Mouse (Mus musculus) forebrain, embryonic 14.5 days (tissue): ENCODE data around the gene Gm11444. TPM values are rescaled to one million over a fixed set of nuclear protein-coding genes. Genes with fewer than 3 reads are reported as not detected.
A peak's percentile ranks its signal among the peaks of the same experiment; 100 is the strongest.

Experiments
- ATAC-seq: fragments of 200-750 bp; cut with Nextera tagmentation; 2 replicates; pipeline ENCODE4 v1.8.0; 2017; ENCODE audit warnings: mild to moderate bottlenecking, moderate library complexity
- DNase-seq: peaks from one replicate; pipeline ENCODE4 v3.0.0-alpha.2; 2015; ENCODE audit warnings: low spot score
- H3K27ac ChIP-seq: fragments of 300-500 bp; sonication (generic); 2 replicates; pipeline ENCODE4 v1.5.1; 2014; ENCODE audit warnings: low read depth, mild to moderate bottlenecking, control low read depth, low read length, moderate library complexity
- H3K27me3 ChIP-seq: fragments of 300-500 bp; sonication (generic); replicated peaks from 2 replicates; pipeline ENCODE4 v1.6.1; 2014; ENCODE audit warnings: low read length, control low read depth, mixed read lengths; ENCODE audit not compliant: control insufficient read depth, insufficient read depth
- H3K36me3 ChIP-seq: fragments of 300-500 bp; sonication (generic); 2 replicates; pipeline ENCODE4 v1.6.1; 2014; ENCODE audit warnings: low read length, control low read depth; ENCODE audit not compliant: control insufficient read depth, insufficient read depth
- H3K4me1 ChIP-seq: fragments of 300-500 bp; sonication (generic); 2 replicates; pipeline ENCODE4 v1.6.1; 2014; ENCODE audit warnings: antibody characterized with exemption, low read length, control low read depth; ENCODE audit not compliant: control insufficient read depth, insufficient read depth
- H3K4me2 ChIP-seq: fragments of 300-500 bp; sonication (generic); 2 replicates; pipeline ENCODE4 v1.6.1; 2014; ENCODE audit warnings: mild to moderate bottlenecking, control low read depth, low read length
- H3K4me3 ChIP-seq: fragments of 300-500 bp; sonication (generic); 2 replicates; pipeline ENCODE4 v1.5.1; 2014; ENCODE audit warnings: low read depth, low read length, control low read depth
- H3K9ac ChIP-seq: fragments of 300-500 bp; sonication (generic); 2 replicates; pipeline ENCODE4 v1.6.1; 2014; ENCODE audit warnings: mild to moderate bottlenecking, low read length, control low read depth, moderate library complexity
- H3K9me3 ChIP-seq: fragments of 300-500 bp; sonication (generic); replicated peaks from 2 replicates; pipeline ENCODE4 v1.6.1; 2016; ENCODE audit warnings: low read length, control low read depth, mixed read lengths; ENCODE audit not compliant: control insufficient read depth
- WGBS: fragments of 180-500 bp; shearing (Covaris S2); extraction: QIAGEN DNeasy Blood & Tissue Kit; methylation state at CpG from one replicate; pipeline ENCODE4 v1.1.7; 2014; 5-methylcytosine and 5-hydroxymethylcytosine counted together
- polyA plus RNA-seq: library from polyadenylated mRNA; unstranded; fragments of >200 nt; fragmentation: Nextera tagmentation; extraction: Ambion mirVana; gene quantifications from 2 replicates; pipeline ENCODE4 v1.2.1, GENCODE M21; 2014

The Gm11444 gene
- polyA plus RNA-seq, 1 experiment from 2014 or later: not detected

DNA sequence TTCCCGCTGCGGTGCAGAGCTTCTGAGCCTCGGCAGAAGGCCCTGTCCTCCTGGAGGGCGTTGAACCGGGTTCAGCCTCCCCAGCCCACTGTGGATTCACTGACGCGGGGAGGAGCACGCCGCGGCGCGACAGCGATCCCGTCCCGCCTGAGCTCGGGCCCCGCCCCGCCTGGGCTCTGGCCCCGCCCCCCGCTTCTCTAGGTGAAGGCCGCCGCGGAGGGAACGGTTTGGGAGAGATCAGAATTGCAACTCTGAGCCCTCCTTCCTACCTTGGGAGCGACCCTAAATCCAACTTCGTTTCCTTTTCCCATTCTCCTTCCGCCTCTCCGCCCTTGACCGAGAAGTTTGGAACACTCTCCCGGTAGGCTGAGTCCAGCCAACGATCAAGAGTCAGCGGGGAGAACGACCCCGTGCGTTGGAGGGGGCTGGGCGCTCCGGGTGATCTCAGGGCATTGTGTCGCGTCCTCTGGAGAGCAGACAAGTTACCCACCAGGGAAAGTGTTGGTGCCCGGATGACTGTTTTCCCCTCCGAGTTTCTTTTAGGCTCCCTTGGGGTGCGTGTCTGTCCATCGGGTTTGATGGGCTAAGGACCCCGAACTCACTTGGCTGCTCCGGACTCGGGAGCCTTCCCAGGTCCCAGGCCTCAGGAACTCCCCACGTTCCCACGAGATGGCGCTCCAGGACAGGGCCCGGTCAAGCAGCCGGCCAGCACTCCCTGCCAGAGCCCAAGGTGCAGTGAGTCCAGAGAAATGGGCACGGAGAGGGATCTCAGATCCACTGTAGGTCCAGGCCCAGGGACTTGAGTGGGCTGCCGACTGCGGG is 5.8 kb downstream of the Gm11444 start:
- peak overlapping the region; percentile 33 for H3K4me3 ChIP-seq
- peak overlapping the region; percentile 46; the same call in 1 of the 2 replicates for H3K9ac ChIP-seq
- H3K27me3 ChIP-seq: peaks cover 72% of the 10 kb centered on the region
- no peaks in the 10 kb centered on the region for H3K36me3 ChIP-seq
- no peak overlapping the region for H3K27ac ChIP-seq
- H3K9me3 ChIP-seq: no peaks in the 10 kb centered on the region
- H3K4me1 ChIP-seq: peaks cover 11% of the 10 kb centered on the region
- DNase-seq (peak; percentile 80), ATAC-seq (peak; percentile 37)
- WGBS: under 1% methylated on average over 54 of the region's 54 CpGs
- peak overlapping the region; percentile 79 for H3K4me2 ChIP-seq

DNA sequence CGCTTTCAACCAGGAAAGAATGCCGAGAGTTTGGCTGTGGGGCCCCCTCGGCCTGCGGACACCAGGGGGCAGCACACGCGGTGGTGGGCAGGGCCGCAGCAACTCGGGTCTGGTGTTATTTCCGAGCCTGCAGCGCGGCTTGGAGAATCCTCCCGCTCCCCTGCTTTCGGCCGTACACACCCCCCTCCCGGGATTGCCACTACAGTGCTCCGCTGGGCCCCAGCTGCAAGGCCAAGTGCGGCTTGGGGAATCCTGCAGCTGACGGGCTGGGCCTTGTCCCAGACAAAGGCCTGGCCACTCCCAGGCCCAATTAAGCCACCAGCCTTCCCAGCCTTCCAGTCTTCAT is 6.8 kb downstream of the Gm11444 start:
- ATAC-seq (peak; percentile 52), DNase-seq (peak; percentile 77)
- H3K4me3 ChIP-seq: peak overlapping the region; percentile 33
- under 1% methylated on average over 18 of the region's 18 CpGs for WGBS
- peak overlapping the region; percentile 79 for H3K4me2 ChIP-seq
- no peak overlapping the region for H3K27ac ChIP-seq
- H3K36me3 ChIP-seq: no peaks in the 10 kb centered on the region
- peaks cover 82% of the 10 kb centered on the region for H3K27me3 ChIP-seq
- H3K9ac ChIP-seq: peak overlapping the region; percentile 17; the same call in 1 of the 2 replicates
- H3K9me3 ChIP-seq: no peaks in the 10 kb centered on the region
- H3K4me1 ChIP-seq: peaks cover 11% of the 10 kb centered on the region

DNA sequence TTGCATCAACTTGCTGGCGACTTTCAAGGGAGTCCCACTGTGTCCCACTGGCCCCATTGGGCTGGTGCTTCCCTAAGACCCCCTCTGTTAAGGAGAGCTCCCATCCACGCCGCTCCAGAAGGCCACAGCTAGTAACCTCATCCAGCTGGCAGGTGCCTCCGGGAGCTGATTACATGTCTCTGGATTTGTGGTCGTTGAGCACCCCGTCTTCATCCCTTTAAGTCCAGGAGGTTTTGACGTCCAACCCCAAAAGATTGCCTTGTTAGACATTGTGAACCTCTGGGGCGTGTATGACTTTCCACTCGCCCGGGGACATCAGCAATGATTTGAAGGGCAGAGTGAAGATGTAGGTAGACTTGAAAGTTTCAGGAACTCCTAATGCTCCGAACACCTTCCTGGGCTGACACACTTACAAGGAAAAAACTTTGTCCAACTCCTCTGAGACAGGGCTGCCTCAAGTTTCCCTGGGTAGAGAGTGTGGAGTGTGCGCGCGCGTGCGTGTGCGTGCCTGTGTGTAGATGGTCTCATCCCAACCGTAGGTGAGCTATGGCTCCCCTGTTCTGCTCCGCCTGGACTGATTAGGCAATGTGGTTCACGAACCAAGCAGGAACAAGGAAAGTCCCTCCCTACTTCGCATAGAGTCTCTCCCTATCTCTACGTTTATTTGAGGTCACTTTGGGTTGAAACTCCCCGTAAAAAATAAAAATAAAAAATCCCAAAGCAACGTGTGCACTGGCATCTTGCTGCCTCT is 7.4 kb downstream of the Gm11444 start:
- Histone ChIP-seq H3K4me2 (peak overlapping the region; percentile 79), H3K4me3 (peak overlapping the region; percentile 33), H3K36me3 (no peaks in the 10 kb centered on the region), H3K27me3 (peaks cover 84% of the 10 kb centered on the region), H3K9ac (peak overlapping the region; percentile 17; the same call in 1 of the 2 replicates), H3K27ac (no peak overlapping the region), H3K9me3 (no peaks in the 10 kb centered on the region), H3K4me1 (peaks cover 11% of the 10 kb centered on the region)
- WGBS: 3% methylated on average over 24 of the region's 24 CpGs
- DNase-seq: no peak
- no peak for ATAC-seq

DNA sequence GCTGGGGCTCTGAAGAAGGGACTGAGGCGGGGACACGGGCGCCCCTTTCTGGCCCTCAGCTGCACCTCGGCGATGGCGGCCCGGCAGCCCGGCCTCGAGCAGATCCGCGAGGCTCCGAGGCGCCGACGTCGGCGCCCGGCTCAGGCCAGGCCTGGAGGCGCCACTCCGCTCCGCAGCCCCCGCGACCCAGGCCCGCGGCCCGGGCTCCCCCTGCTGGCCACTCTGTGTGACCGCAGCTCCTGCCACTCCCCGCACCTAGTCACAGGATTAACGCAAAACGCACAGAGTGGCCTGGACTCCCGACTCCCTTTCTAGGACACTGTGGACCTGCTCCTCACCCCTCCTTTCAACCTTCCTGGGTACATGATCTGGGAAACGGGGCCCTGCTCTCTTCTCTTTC is 8.2 kb downstream of the Gm11444 start:
- H3K27ac ChIP-seq: no peak overlapping the region
- WGBS: under 1% methylated on average over 32 of the region's 32 CpGs
- H3K9ac ChIP-seq: 0 out of 2 replicates have a peak overlapping the region, but pooled peaks have one; percentile 40
- H3K4me3 ChIP-seq: peak overlapping the region; percentile 22
- DNase-seq (peak; percentile 78), ATAC-seq (peak; percentile 64)
- no peaks in the 10 kb centered on the region for H3K9me3 ChIP-seq
- no peaks in the 10 kb centered on the region for H3K36me3 ChIP-seq
- peaks cover 87% of the 10 kb centered on the region for H3K27me3 ChIP-seq
- H3K4me2 ChIP-seq: peak overlapping the region; percentile 61
- peaks cover 11% of the 10 kb centered on the region for H3K4me1 ChIP-seq

DNA sequence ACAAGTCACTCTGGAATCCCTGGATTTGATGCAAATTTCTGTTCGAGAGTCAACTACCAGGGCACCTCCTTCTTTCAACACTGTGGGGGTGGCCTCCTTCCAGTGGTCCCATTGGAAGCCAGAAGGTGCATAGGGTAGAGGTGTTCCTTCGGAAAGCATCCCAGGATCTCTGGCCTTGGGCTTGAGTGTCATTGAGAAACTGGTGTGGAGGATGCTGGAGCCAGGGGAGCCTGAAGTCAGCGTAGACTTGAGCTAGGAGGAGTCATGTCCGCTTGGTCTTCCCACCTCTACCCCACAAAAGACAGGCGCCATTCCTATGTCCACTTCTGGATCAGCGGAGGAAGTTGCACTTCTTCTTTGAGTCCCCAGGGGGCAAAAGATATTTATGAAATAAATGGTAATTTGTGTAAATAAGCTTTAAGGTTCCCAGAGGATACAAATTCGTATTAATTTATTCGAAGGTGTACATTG is 8.9 kb downstream of the Gm11444 start:
- peaks cover 87% of the 10 kb centered on the region for H3K27me3 ChIP-seq
- H3K36me3 ChIP-seq: no peaks in the 10 kb centered on the region
- DNase-seq (peak; percentile 49), ATAC-seq (no peak)
- WGBS: 6% methylated on average over 8 of the region's 8 CpGs
- no peak overlapping the region for H3K4me3 ChIP-seq
- H3K4me1 ChIP-seq: peaks cover 11% of the 10 kb centered on the region
- H3K27ac ChIP-seq: no peak overlapping the region
- H3K9ac ChIP-seq: no peak overlapping the region
- peak overlapping the region; percentile 61; the same call in 1 of the 2 replicates for H3K4me2 ChIP-seq
- H3K9me3 ChIP-seq: no peaks in the 10 kb centered on the region

DNA sequence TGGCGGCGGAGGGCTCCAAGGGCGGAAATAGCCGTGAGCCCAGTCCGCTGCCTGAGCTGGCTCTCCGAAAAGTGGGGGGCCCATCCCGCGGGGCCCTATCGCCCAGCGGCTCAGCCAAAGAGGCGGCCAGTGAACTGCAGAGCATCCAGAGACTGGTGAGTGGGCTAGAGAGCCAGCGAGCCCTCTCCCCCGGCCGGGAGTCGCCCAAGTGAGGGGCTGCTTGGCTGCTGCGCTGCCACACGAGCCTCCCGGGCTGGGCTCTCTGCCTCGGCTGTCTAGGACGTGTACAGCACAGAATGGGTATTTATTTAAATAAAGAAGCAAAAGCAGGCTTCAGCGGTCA is 9.4 kb downstream of the Gm11444 start:
- WGBS: 4% methylated on average over 21 of the region's 21 CpGs
- Histone ChIP-seq H3K4me3 (peak overlapping the region; percentile 4; the same call in 1 of the 2 replicates), H3K9me3 (no peaks in the 10 kb centered on the region), H3K4me2 (peak overlapping the region; percentile 15; the same call in 1 of the 2 replicates), H3K4me1 (peaks cover 11% of the 10 kb centered on the region), H3K27me3 (peaks cover 87% of the 10 kb centered on the region), H3K9ac (no peak overlapping the region), H3K36me3 (no peaks in the 10 kb centered on the region), H3K27ac (no peak overlapping the region)
- DNase-seq (no peak), ATAC-seq (no peak)

DNA sequence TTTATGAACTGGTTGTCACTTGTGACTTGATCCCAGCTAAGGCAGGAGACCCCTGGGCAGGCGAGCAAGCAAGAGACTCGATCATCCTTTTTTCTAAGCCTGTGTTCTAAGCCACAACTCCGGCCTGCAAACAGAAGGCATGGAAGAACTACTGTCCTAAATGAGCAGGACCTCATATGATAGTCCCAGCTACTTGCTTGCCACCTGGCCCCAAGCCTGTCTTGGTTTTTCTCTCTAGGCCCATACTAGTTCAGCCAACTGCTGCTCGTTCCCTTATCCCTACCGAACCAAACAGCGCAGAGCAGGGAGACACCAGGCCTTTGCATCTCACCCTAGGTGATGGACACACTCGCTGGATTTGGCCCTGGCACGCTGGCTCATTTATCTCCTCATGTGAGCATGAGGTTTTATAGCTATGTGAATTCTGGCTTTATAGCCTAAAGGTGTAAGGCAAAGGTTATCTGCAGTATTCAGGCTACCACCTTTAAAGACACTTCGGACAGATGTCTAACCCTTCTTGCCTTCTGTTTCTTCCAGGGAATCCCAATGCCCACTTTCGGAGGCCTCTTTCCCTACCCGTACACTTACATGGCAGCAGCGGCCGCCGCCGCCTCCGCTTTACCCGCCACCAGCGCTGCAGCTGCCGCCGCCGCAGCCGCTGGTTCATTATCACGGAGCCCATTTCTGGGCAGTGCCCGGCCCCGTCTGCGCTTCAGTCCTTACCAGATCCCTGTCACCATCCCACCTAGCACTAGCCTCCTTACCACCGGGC is 9.9 kb downstream of the Gm11444 start:
- DNase-seq: peak; percentile 37
- Histone ChIP-seq H3K27ac (no peak overlapping the region), H3K4me3 (peak overlapping the region; percentile 4; the same call in 1 of the 2 replicates), H3K4me2 (peak overlapping the region; percentile 15; the same call in 1 of the 2 replicates), H3K9ac (no peak overlapping the region), H3K27me3 (peaks cover 87% of the 10 kb centered on the region), H3K4me1 (peaks cover 11% of the 10 kb centered on the region), H3K9me3 (no peaks in the 10 kb centered on the region), H3K36me3 (no peaks in the 10 kb centered on the region)
- 3% methylated on average over 27 of the region's 27 CpGs for WGBS
- no peak for ATAC-seq

DNA sequence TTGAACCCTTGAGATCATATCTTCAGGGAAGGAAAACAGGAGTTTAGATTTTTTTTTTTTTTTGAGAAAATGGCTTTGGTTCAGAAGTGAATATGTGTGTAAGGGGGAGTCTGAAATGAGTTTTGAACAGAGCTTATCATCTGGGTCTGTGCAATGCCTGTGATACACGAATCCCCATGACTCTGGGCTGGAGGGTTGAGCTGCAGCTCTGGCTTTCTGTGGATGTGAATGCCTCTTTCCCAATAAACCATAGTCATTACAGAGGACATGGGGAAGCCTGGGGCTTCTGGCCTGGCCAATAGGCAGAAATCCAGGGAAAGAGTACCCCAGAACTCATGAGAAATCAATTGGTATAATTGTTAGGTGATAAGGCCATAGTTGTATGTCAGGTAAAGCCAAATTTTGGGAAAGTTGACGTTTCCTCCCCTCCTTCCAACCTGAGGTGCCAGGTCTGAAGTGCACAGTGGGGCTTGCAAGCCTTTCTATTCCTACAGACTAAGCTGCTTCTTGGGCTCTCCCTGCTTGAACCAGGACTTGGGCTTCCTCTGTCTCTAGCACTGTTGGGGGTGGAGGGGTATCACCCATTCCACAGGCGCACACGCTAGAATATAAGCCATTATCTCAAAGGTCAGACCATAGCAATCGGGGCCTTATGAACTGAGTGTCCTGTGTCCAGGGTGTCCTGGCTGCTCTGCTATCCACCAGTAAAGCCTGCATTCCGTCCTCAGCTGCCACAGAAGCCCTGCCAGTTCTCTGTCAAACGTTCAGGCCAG is 10.7 kb downstream of the Gm11444 start:
- Histone ChIP-seq H3K9me3 (no peaks in the 10 kb centered on the region), H3K4me1 (peaks cover 11% of the 10 kb centered on the region), H3K27me3 (peaks cover 89% of the 10 kb centered on the region), H3K4me2 (no peak overlapping the region), H3K4me3 (no peak overlapping the region), H3K27ac (no peak overlapping the region), H3K9ac (no peak overlapping the region), H3K36me3 (no peaks in the 10 kb centered on the region)
- 4% methylated on average over 7 of the region's 7 CpGs for WGBS
- no peak for DNase-seq
- no peak for ATAC-seq
